21 mouse cellular contexts compared by ENCODE assay signal in the genomic region with DNA sequence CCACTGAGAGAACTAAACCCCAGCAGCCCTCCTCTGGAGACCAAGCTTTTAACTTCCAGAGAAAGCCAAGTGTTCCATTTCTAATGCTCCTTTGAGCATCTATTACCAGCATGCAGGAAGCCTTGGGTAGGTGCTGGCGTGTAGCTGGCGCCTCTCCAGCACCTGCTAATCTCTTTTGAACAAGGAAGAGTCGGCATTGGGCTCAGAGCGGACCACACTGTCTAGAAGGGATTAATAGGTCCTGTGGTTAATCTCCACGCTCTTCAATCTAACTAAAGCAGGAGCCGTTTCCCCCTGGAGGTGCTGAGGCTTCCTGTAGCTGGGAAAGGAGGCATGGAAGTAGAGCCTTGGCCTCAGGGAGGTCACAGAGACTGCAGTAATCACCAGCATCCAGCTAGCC. TPM values are rescaled to one million over a fixed set of nuclear protein-coding genes. Genes with fewer than 3 reads are reported as not detected.
A peak's percentile ranks its signal among the peaks of the same experiment; 100 is the strongest.
DNase-seq lines count a peak whose midpoint lies in the region; ATAC-seq and TF ChIP-seq lines count a peak whose summit lies in the region.
"Had no signal": no experiment of that assay in that cellular context is flagged by ENCODE, and none has a peak within 500 bp of the region (broad histone marks: within the 10 kb centered on the region; RNA-seq: fewer than 3 reads in every experiment).

No protein-coding gene starts in this region.

- WGBS in forebrain, embryonic 14.5 days: 10% methylated on average over 6 of the region's 6 CpGs
- WGBS in forebrain, postnatal 0 days: 32% methylated on average over 6 of the region's 6 CpGs
- 57% methylated on average over 6 of the region's 6 CpGs for WGBS in neural tube, embryonic 13.5 days
- WGBS in midbrain, embryonic 12.5 days: 19% methylated on average over 6 of the region's 6 CpGs

- no peak overlapping the region for H3K27ac ChIP-seq in forebrain, embryonic 14.5 days (ENCODE audit: low read depth, low read length)
- no peak overlapping the region for H3K27ac ChIP-seq in forebrain, postnatal 0 days (ENCODE audit: low read depth, low read length)
- H3K27ac ChIP-seq in neural tube, embryonic 13.5 days (replicated peaks): peak overlapping the region; percentile 56; the same call in 1 of the 2 replicates
- H3K27ac ChIP-seq in midbrain, embryonic 12.5 days (replicated peaks): no peak overlapping the region; the same call in 1 of the 2 replicates
- H3K27ac ChIP-seq: embryonic facial prominence, embryonic 13.5 days; left cerebral cortex, adult 2 months; liver, embryonic 12.5 days; neural tube, embryonic 12.5 days; stomach, postnatal 0 days had no signal

- no peaks in the 10 kb centered on the region for H3K27me3 ChIP-seq in forebrain, embryonic 14.5 days (replicated peaks; ENCODE audit: control insufficient read depth, insufficient read depth, low read length)
- H3K27me3 ChIP-seq in forebrain, postnatal 0 days (ENCODE audit: insufficient read depth, low read length): no peaks in the 10 kb centered on the region
- no peaks in the 10 kb centered on the region for H3K27me3 ChIP-seq in neural tube, embryonic 13.5 days
- peaks cover 18% of the 10 kb centered on the region for H3K27me3 ChIP-seq in midbrain, embryonic 12.5 days
- H3K27me3 ChIP-seq: embryonic facial prominence, embryonic 13.5 days; neural tube, embryonic 12.5 days had no signal

- no peak overlapping the region for H3K4me3 ChIP-seq in forebrain, embryonic 14.5 days (ENCODE audit: low read depth, low read length)
- no peak overlapping the region for H3K4me3 ChIP-seq in forebrain, postnatal 0 days (ENCODE audit: low read depth, low read length)
- no peak overlapping the region for H3K4me3 ChIP-seq in neural tube, embryonic 13.5 days
- no peak overlapping the region for H3K4me3 ChIP-seq in midbrain, embryonic 12.5 days
- H3K4me3 ChIP-seq: embryonic facial prominence, embryonic 13.5 days; left cerebral cortex, adult 2 months; liver, embryonic 12.5 days; neural tube, embryonic 12.5 days had no signal

- peak; percentile 46 for DNase-seq in forebrain, embryonic 14.5 days (ENCODE audit: low spot score)
- DNase-seq in forebrain, postnatal 0 days: no peak
- DNase-seq in neural tube, embryonic 10.5 days (ENCODE audit: extremely low spot score, low spot score): no peak
- peak; percentile 56 for DNase-seq in retina, postnatal 7 days (ENCODE audit: low read depth, low spot score)
- no peak for DNase-seq in lung, postnatal 25 days (ENCODE audit: low spot score)
- DNase-seq: B cell, adult 2 months; cerebellum, adult 8-10 months; gastrocnemius, postnatal 25 days; kidney, postnatal 36 days; lung, embryonic 14.5 days; lung, postnatal 4 days had no signal

- no peaks in the 10 kb centered on the region for H3K36me3 ChIP-seq in forebrain, embryonic 14.5 days (ENCODE audit: control insufficient read depth, insufficient read depth, low read length)
- no peaks in the 10 kb centered on the region for H3K36me3 ChIP-seq in forebrain, postnatal 0 days (ENCODE audit: insufficient read depth)
- H3K36me3 ChIP-seq in neural tube, embryonic 13.5 days: no peaks in the 10 kb centered on the region
- H3K36me3 ChIP-seq in midbrain, embryonic 12.5 days: no peaks in the 10 kb centered on the region
- H3K36me3 ChIP-seq: embryonic facial prominence, embryonic 13.5 days; liver, embryonic 12.5 days; neural tube, embryonic 12.5 days had no signal

- TF ChIP-seq CTCF in forebrain, postnatal 0 days (IDR thresholded peaks at IDR 0.05; ENCODE audit: low read depth): no peak

- H3K4me2 ChIP-seq in forebrain, embryonic 14.5 days (ENCODE audit: low read length): no peak overlapping the region
- no peak overlapping the region for H3K4me2 ChIP-seq in forebrain, postnatal 0 days (ENCODE audit: low read depth)
- H3K4me2 ChIP-seq in neural tube, embryonic 13.5 days: no peak overlapping the region
- H3K4me2 ChIP-seq in midbrain, embryonic 12.5 days (replicated peaks): no peak overlapping the region
- H3K4me2 ChIP-seq: embryonic facial prominence, embryonic 13.5 days; liver, embryonic 12.5 days; lung, embryonic 14.5 days; neural tube, embryonic 12.5 days had no signal

- H3K4me1 ChIP-seq in forebrain, embryonic 14.5 days (ENCODE audit: control insufficient read depth, insufficient read depth, low read length): peaks cover 23% of the 10 kb centered on the region
- 0 out of 2 replicates have a peak, but pooled peaks cover 3% of the 10 kb centered on the region for H3K4me1 ChIP-seq in forebrain, postnatal 0 days (ENCODE audit: insufficient read depth)
- peaks cover 90% of the 10 kb centered on the region for H3K4me1 ChIP-seq in neural tube, embryonic 13.5 days (replicated peaks)
- H3K4me1 ChIP-seq in midbrain, embryonic 12.5 days: peaks cover 33% of the 10 kb centered on the region
- H3K4me1 ChIP-seq: liver, embryonic 12.5 days had no signal

- no peak overlapping the region for H3K9ac ChIP-seq in forebrain, embryonic 14.5 days (ENCODE audit: low read length)
- no peak overlapping the region for H3K9ac ChIP-seq in forebrain, postnatal 0 days
- H3K9ac ChIP-seq in neural tube, embryonic 13.5 days: 0 out of 2 replicates have a peak overlapping the region, but pooled peaks have one; percentile 5
- no peak overlapping the region for H3K9ac ChIP-seq in midbrain, embryonic 12.5 days (replicated peaks)
- H3K9ac ChIP-seq: embryonic facial prominence, embryonic 13.5 days; liver, embryonic 12.5 days; lung, embryonic 14.5 days; neural tube, embryonic 12.5 days had no signal

- no peaks in the 10 kb centered on the region for H3K9me3 ChIP-seq in forebrain, embryonic 14.5 days (replicated peaks; ENCODE audit: control insufficient read depth, low read length)
- no peaks in the 10 kb centered on the region for H3K9me3 ChIP-seq in forebrain, postnatal 0 days (ENCODE audit: low read length)
- no peaks in the 10 kb centered on the region for H3K9me3 ChIP-seq in neural tube, embryonic 13.5 days
- H3K9me3 ChIP-seq in midbrain, embryonic 12.5 days: no peaks in the 10 kb centered on the region
- H3K9me3 ChIP-seq: embryonic facial prominence, embryonic 13.5 days; liver, embryonic 12.5 days; neural tube, embryonic 12.5 days had no signal

- ATAC-seq in forebrain, embryonic 14.5 days: no peak
- no peak for ATAC-seq in forebrain, postnatal 0 days
- no peak for ATAC-seq in neural tube, embryonic 13.5 days (ENCODE audit: low read depth)
- peak; percentile 55 for ATAC-seq in midbrain, embryonic 12.5 days (ENCODE audit: low FRiP score, low read depth)
- ATAC-seq: intestine, embryonic 16.5 days; liver, embryonic 12.5 days had no signal

RNA-seq across cellular contexts. Expression of a gene that starts 27.6 kb away (rescaled TPM):
- 5.0 TPM in 2 replicates for polyA plus RNA-seq in forebrain, embryonic 14.5 days (2014; fragmentation: Nextera tagmentation; extraction: Ambion mirVana)
- total RNA-seq in forebrain, postnatal 0 days (2014; rRNA removed): 16.4 and 20.0 TPM in 2 replicates
- 10.3 and 10.7 TPM in 2 replicates for polyA plus RNA-seq in forebrain, postnatal 0 days (2015; fragmentation: Nextera tagmentation; extraction: Ambion mirVana)
- 11.1 and 14.2 TPM in 2 replicates for polyA plus RNA-seq in neural tube, embryonic 13.5 days (2015; fragmentation: Nextera tagmentation; extraction: Ambion mirVana)
- polyA plus RNA-seq in midbrain, embryonic 12.5 days (2016; fragmentation: Nextera tagmentation; extraction: Ambion mirVana): 4.4 and 5.5 TPM in 2 replicates
- total RNA-seq: monocyte, adult 5-6 weeks had no signal
- polyA plus RNA-seq: liver, embryonic 12.5 days; thymus, postnatal 0 days had no signal

Comparison
In these comparisons a context has a peak if more than half of its experiments do, and no peak if none do; other contexts are left out.
1. DNase-seq: peak in forebrain, embryonic 14.5 days (single experiment) and retina, postnatal 7 days (single experiment); none in forebrain, postnatal 0 days (single experiment), neural tube, embryonic 10.5 days (single experiment) and lung, postnatal 25 days (single experiment).